Mouse (Mus musculus): Measurements from ENCODE around the gene Slc15a3. TPM values are rescaled to one million over a fixed set of nuclear protein-coding genes. Genes with fewer than 3 reads are reported as not detected.

The Slc15a3 gene
- polyA plus RNA-seq, 1 experiment from 2014 or later, result 4.4 TPM

DNA sequence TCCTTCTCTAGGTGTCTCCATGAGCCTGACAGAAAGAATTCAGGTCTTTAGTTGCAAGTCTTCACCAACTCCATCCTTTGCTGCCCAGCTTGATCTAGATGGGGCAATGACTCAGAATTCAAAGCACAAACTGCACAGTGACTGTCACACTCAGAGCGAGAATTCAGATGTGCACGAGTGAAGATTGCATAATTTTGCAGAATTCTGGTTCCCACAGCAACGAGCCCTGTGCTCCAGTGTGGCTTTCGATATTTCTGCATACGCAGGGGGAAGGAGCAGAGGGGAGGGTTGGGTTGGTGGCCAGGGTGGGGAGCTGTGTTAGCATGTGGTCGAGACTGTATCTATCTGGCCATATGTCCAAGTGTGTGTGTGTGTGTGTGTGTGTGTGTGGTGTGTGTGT is 38.5 kb upstream of the Slc15a3 start:
- H3K4me1 ChIP-seq (ENCODE audit: insufficient read depth), result no peaks in the 10 kb centered on the region
- H3K27ac ChIP-seq (ENCODE audit: low read depth), result no peak overlapping the region
- H3K4me2 ChIP-seq (ENCODE audit: low read depth, low read length), result no peak overlapping the region
- no peak for TF ChIP-seq CTCF (IDR thresholded peaks at IDR 0.05; ENCODE audit: low read depth)
- TF ChIP-seq EP300 (IDR thresholded peaks at IDR 0.05; ENCODE audit: low read depth), result no peak
- H3K27me3 ChIP-seq (ENCODE audit: insufficient read depth, low read length), result no peaks in the 10 kb centered on the region
- ATAC-seq (no peak), DNase-seq (no peak)
- no peaks in the 10 kb centered on the region for H3K36me3 ChIP-seq (replicated peaks; ENCODE audit: insufficient read depth, low read length)
- H3K9me3 ChIP-seq (ENCODE audit: low read length), result no peaks in the 10 kb centered on the region
- no peak overlapping the region for H3K4me3 ChIP-seq (ENCODE audit: low read depth, low read length)
- H3K9ac ChIP-seq (replicated peaks), result no peak overlapping the region
- WGBS (ENCODE audit: insufficient replicate concordance), result 33% methylated on average over 6 of the region's 6 CpGs

DNA sequence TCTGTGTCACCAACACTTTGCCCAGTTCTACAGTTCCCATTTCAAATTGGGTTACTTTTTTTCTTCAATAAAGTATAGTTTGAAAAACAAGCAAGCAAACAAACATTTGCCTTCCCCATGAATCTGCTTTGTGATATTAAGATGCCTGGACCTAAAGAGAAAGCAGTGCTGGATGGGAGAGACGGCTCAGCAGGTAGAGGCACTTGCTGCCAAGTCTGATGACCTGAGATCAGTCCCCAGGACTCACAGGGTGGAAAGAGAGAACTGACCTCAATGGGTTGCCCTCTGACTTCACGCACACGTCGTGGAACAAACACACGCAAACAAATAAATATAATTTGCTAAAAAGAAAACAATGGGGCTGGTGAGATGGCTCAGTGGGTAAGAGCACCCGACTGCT is 37.6 kb upstream of the Slc15a3 start:
- Histone ChIP-seq H3K4me2 (ENCODE audit: low read depth, low read length) (no peak overlapping the region), H3K36me3 (replicated peaks; ENCODE audit: insufficient read depth, low read length) (no peaks in the 10 kb centered on the region), H3K27me3 (ENCODE audit: insufficient read depth, low read length) (no peaks in the 10 kb centered on the region), H3K9ac (replicated peaks) (no peak overlapping the region), H3K9me3 (ENCODE audit: low read length) (no peaks in the 10 kb centered on the region), H3K4me3 (ENCODE audit: low read depth, low read length) (no peak overlapping the region), H3K27ac (ENCODE audit: low read depth) (no peak overlapping the region), H3K4me1 (ENCODE audit: insufficient read depth) (no peaks in the 10 kb centered on the region)
- DNase-seq, result no peak
- no peak for TF ChIP-seq CTCF (IDR thresholded peaks at IDR 0.05; ENCODE audit: low read depth)
- no peak for TF ChIP-seq EP300 (IDR thresholded peaks at IDR 0.05; ENCODE audit: low read depth)
- WGBS (ENCODE audit: insufficient replicate concordance), result 66% methylated on average over 6 of the region's 6 CpGs
- no peak for ATAC-seq

DNA sequence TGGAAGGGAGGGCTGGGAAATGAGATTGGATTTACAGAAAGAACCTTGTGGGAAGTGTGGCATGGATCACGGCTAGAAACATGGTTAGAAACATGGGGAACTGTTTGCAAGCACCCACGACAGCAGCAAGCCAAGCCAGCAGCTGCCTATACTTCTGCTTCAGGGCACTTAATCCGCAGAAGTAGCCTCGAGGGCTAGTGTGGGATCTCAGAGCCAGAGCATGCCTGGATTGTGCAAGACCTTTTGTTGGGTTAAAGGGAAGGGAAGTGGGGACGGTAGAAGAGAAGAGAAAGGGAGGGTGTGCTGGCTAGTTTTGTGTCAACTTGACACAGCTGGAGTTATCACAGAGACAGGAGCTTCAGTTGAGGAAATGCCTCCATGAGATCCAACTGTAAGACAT is 35.8 kb upstream of the Slc15a3 start:
- no peak overlapping the region for H3K27ac ChIP-seq (ENCODE audit: low read depth)
- DNase-seq (no peak), ATAC-seq (no peak)
- H3K4me1 ChIP-seq (ENCODE audit: insufficient read depth), result no peaks in the 10 kb centered on the region
- no peak overlapping the region for H3K4me3 ChIP-seq (ENCODE audit: low read depth, low read length)
- 37% methylated on average over 5 of the region's 5 CpGs for WGBS (ENCODE audit: insufficient replicate concordance)
- TF ChIP-seq EP300 (IDR thresholded peaks at IDR 0.05; ENCODE audit: low read depth), result no peak
- no peak for TF ChIP-seq CTCF (IDR thresholded peaks at IDR 0.05; ENCODE audit: low read depth)
- no peaks in the 10 kb centered on the region for H3K36me3 ChIP-seq (replicated peaks; ENCODE audit: insufficient read depth, low read length)
- no peaks in the 10 kb centered on the region for H3K27me3 ChIP-seq (ENCODE audit: insufficient read depth, low read length)
- no peak overlapping the region for H3K4me2 ChIP-seq (ENCODE audit: low read depth, low read length)
- no peaks in the 10 kb centered on the region for H3K9me3 ChIP-seq (ENCODE audit: low read length)
- H3K9ac ChIP-seq (replicated peaks), result no peak overlapping the region

DNA sequence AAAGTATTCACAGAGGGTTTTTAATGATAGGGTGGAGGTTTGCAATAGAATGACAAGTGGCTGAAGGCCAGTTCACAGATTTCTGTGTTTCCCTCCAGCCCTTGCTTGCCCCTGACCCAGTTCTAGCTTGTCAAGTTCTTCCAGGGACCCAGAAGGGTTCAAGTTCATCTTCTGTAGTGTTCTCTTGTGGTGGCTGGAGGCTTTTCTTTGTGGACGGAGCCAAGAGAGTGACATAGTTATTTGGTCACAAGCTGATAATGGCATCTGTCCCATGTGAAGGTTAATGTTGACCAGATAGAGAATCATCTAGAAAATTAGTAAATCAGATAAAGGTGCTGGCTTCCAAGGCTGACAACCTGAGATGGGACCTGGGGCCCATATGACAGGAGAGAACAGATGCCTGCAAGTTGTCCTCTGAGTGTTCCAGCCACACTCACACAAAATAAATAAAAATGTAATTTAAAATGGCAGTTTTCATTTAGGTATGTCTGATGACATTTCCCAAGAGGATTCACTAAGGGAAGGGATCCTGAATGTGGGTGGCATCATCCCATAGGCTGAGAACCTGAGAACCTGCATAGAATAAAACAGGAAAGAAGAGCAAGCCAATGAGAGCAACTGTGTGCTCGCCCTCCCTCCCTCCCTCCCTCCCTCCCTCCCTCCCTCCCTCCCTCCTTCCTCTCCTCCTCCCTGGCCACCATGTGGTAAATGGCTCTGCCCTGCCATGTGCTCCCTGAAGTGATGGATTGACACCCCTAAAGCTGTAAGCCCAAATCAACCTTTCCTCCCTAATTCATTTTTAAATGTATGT is 34.5 kb upstream of the Slc15a3 start:
- Histone ChIP-seq H3K4me2 (ENCODE audit: low read depth, low read length) (no peak overlapping the region), H3K9me3 (ENCODE audit: low read length) (no peaks in the 10 kb centered on the region), H3K27me3 (ENCODE audit: insufficient read depth, low read length) (no peaks in the 10 kb centered on the region), H3K4me3 (ENCODE audit: low read depth, low read length) (no peak overlapping the region), H3K4me1 (ENCODE audit: insufficient read depth) (no peaks in the 10 kb centered on the region), H3K9ac (replicated peaks) (no peak overlapping the region), H3K36me3 (replicated peaks; ENCODE audit: insufficient read depth, low read length) (no peaks in the 10 kb centered on the region), H3K27ac (ENCODE audit: low read depth) (no peak overlapping the region)
- WGBS (ENCODE audit: insufficient replicate concordance), result 78% methylated on average over 2 of the region's 2 CpGs
- no peak for TF ChIP-seq EP300 (IDR thresholded peaks at IDR 0.05; ENCODE audit: low read depth)
- ATAC-seq, result no peak
- no peak for DNase-seq

DNA sequence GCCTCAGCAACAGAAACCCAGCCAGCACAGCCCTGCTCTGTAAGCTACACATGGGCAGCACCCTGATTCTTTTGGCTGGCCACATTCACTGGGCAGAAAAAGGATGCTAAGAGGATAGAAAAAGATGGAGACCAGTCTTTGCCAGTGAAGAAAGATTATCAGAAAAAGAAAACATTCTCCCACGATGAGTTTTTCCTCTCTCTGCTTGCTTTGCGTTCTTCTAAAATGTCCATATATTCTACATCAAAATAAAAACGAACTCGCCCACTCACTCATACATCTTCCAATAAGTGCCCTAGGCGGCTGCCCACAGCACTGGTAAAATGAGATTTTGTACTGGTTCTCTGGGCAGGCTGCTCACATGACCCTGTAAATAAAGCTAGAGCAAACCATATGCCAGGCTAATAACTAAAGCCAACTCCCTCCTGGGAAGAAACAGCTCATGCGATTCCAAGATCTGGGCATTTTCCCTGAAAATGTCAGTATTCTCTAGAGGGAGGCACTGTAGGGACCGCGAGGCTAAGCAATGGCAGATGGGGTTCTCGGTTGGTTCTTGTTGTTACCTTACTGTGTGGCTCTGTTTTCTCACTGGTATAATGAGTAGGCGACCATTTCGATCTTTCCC is 33.8 kb upstream of the Slc15a3 start:
- Histone ChIP-seq H3K27ac (ENCODE audit: low read depth) (no peak overlapping the region), H3K27me3 (ENCODE audit: insufficient read depth, low read length) (no peaks in the 10 kb centered on the region), H3K4me2 (ENCODE audit: low read depth, low read length) (no peak overlapping the region), H3K9ac (replicated peaks) (no peak overlapping the region), H3K4me1 (ENCODE audit: insufficient read depth) (no peaks in the 10 kb centered on the region), H3K4me3 (ENCODE audit: low read depth, low read length) (no peak overlapping the region), H3K36me3 (replicated peaks; ENCODE audit: insufficient read depth, low read length) (no peaks in the 10 kb centered on the region), H3K9me3 (ENCODE audit: low read length) (no peaks in the 10 kb centered on the region)
- TF ChIP-seq EP300 (IDR thresholded peaks at IDR 0.05; ENCODE audit: low read depth), result no peak
- no peak for TF ChIP-seq CTCF (IDR thresholded peaks at IDR 0.05; ENCODE audit: low read depth)
- ATAC-seq (no peak), DNase-seq (no peak)
- WGBS (ENCODE audit: insufficient replicate concordance), result 82% methylated on average over 11 of the region's 11 CpGs

DNA sequence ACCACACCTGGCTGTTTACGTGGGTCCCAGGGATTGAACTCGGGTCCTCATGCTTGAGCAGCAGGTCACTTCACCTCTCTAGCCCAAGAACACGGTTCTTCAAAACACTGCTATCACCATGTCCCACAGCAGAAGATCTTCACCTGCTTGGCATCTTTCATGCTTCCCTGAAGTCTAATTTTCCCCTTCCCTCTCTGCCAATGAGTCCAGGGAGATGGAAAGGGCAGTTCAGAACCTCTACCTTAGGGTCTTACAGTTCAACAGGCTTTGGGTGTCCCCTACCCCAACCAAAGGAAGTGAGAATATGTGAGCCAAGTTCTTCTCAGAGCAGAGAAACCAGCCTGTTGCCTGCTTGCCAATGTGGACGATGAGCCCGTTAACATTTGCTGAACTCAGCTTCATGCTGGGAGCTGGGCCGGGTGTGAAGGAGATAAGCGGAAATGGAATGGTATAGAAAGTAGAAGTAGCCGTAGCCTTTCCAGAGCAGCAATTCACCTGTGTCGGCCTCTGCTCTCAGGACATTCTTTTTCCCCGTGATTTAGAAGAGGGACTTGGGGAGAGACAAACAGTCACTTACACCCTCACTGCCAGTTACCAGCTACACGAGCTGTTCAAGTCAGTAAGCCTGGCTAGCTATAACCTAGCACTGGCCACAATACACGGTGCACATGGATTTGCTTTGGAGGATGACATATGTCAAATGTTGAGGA is 30.8 kb upstream of the Slc15a3 start:
- Histone ChIP-seq H3K9ac (replicated peaks) (no peak overlapping the region), H3K4me1 (ENCODE audit: insufficient read depth) (no peaks in the 10 kb centered on the region), H3K36me3 (replicated peaks; ENCODE audit: insufficient read depth, low read length) (no peaks in the 10 kb centered on the region), H3K9me3 (ENCODE audit: low read length) (no peaks in the 10 kb centered on the region), H3K4me2 (ENCODE audit: low read depth, low read length) (no peak overlapping the region), H3K27me3 (ENCODE audit: insufficient read depth, low read length) (no peaks in the 10 kb centered on the region), H3K4me3 (ENCODE audit: low read depth, low read length) (no peak overlapping the region), H3K27ac (ENCODE audit: low read depth) (no peak overlapping the region)
- TF ChIP-seq EP300 (IDR thresholded peaks at IDR 0.05; ENCODE audit: low read depth), result no peak
- 78% methylated on average over 12 of the region's 12 CpGs for WGBS (ENCODE audit: insufficient replicate concordance)
- DNase-seq (no peak), ATAC-seq (no peak)
